Mouse (Mus musculus): ENCODE measurements around the gene Pdxk. TPM values are rescaled to one million over a fixed set of nuclear protein-coding genes. Genes with fewer than 3 reads are reported as not detected.

The Pdxk gene
- total RNA-seq, 2 experiments from 2014 or later: 114 to 118 TPM

DNA sequence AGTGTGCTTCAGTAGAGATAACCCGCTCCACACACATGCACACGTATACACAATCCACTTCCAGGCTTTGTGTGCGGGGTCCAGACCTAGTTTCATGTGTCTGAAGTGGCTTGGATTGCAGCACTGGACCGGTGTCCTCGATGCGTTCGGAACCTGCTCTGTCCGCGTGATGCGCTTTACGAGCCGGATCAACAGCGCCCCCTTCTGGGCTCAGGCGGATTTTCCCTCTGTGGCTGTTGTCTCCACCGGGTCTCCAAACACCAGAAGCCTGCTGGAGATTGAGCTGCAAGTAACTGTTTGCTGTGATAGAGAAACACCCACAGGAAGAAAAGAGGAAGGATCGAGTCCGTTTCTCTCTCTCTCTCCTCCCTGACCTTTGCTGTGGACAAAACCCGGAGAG lies 72.7 kb downstream of the Pdxk start:
- peak; percentile 97; the same call in 1 of the 2 replicates for TF ChIP-seq CTCF (IDR thresholded peaks at IDR 0.05)
- intact Hi-C loops (cut with DNase I): loop anchor here (1.0 to 2.0 kb wide), 2 partner anchors 69 to 113 kb away; no protein-coding TSS in a partner anchor
- DNase-seq (ENCODE audit: extremely low spot score in 1 of 2, low spot score in 2 of 2): peak; percentile 80 to 84

DNA sequence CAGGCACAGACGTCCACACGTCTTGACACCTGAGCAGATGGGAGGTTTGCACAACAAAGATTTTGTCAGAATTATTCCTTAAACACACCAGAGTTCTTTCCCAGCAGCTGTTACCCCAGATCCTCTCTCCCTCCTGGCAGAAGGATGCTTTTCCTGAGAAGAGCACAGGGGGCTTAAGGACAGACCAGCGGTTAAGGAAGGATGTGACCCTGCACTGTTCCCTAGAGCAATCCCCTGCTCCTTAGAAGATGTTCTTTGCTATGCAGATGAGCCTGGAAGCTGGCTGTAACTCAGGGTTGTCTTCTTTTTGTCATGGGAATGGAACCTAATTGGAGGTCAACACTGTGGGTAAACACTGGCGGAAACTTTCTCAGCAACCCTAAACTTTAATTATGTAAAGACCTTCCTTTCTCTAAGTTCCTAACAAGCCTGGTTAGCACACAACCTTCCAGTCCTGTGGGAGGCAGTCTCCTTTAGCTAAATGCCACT lies 73.7 kb downstream of the Pdxk start:
- intact Hi-C loops (cut with DNase I): no loop called here
- Histone ChIP-seq H3K27ac (no peak overlapping the region), H3K4me3 (no peak overlapping the region)
- no peak for TF ChIP-seq CTCF (IDR thresholded peaks at IDR 0.05)
- DNase-seq (ENCODE audit: extremely low spot score in 1 of 2, low spot score in 2 of 2): no peak

More for the DNA sequence above, 72.7 kb downstream of the Pdxk start:
- Histone ChIP-seq H3K27ac (no peak overlapping the region), H3K4me3 (no peak overlapping the region)

DNA sequence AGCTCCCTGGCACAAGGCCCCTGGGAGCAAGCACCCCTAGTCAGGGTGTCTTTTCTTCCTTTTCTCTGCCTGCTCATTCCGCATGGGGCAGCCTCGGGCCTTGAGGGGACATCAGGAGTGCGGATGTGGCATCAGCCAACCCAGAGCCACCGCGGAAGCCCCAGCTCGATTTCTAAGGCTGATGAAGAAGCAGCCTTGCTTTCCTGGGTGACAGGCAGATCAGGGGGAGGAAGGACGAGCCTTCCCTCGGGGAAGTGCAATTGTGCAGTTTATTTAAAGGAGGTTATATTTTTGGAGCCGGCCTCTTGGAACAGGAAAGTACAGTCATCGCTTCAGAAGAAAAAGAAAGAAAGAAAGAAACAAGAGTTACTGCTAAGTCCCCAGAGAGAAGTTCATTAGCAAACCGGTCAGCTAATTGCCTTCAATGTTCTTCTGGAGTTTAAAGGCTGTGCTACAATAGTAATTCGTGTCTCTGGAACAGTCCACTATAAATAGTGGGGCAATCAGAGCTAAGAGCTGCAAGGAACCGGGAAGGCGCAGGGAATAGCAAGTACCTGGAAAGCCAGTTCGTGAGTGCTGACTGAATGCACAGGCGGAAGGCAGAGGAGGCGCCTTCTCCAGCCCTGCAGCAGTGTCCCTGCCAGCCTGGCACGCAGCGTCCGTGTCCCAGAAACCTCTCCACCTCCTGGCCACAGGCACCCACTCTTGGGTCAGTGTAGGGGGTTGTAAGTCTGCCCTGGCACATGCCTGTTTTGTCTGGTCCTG lies 76.4 kb downstream of the Pdxk start:
- no peak for TF ChIP-seq CTCF (IDR thresholded peaks at IDR 0.05)
- DNase-seq (ENCODE audit: extremely low spot score in 1 of 2, low spot score in 2 of 2): peak; percentile 59 to 63

More for the DNA sequence above, 76.4 kb downstream of the Pdxk start:
- Histone ChIP-seq H3K27ac (peak overlapping the region; percentile 90), H3K4me3 (peak overlapping the region; percentile 11; the same call in 1 of the 2 replicates)
- intact Hi-C loops (cut with DNase I): loop anchor here (1.0 to 10.0 kb wide), 3 partner anchors 36 to 384 kb away; partner anchors contain the start of gene Agpat3

Small RNA genes lying within 50 kb of the gene (microRNA-seq; reads per million reads assigned to microRNA genes)
- gene Mir6410 (0 to 0.24 reads per million in 2 experiments), gene Mir6907 (3.9 to 5.3 reads per million in 2 experiments), gene Mir6908 (0.24 to 0.72 reads per million in 2 experiments)

Other genes starting within 250 kb of the Pdxk start
- 10 to 100 TPM; 86.7 to 88.6 TPM for gene Trappc10, start 220.3 kb downstream of the Pdxk start, total RNA-seq (2021)
- 100 to 1,000 TPM; 246 to 255 TPM for gene Agpat3, start 112.5 kb downstream of the Pdxk start, total RNA-seq (2021)
- gene Rrp1, start 51.9 kb downstream of the Pdxk start, total RNA-seq (2021): 100 to 1,000 TPM; 339 to 348 TPM
- 10 to 100 TPM; 41.0 to 41.7 TPM for gene Cstb, start 39.3 kb downstream of the Pdxk start, total RNA-seq (2021)
- gene Olfr1358, start 52.5 kb upstream of the Pdxk start, total RNA-seq (2021): not detected
- gene Ilvbl, start 109.4 kb upstream of the Pdxk start, total RNA-seq (2021): 10 to 100 TPM; 29.4 to 30.6 TPM
- gene Syde1, start 127.0 kb upstream of the Pdxk start, total RNA-seq (2021): 1 to 10 TPM; 6.7 to 7.4 TPM
- not detected for gene Olfr1357, start 153.1 kb upstream of the Pdxk start, total RNA-seq (2021)